Mouse (Mus musculus) left cerebral cortex, postnatal 14 days (tissue): ENCODE results near the gene Rpl29. TPM values are rescaled to one million over a fixed set of nuclear protein-coding genes. Genes with fewer than 3 reads are reported as not detected.

Experiments used
- DNase-seq, 2 experiments: peaks; one replicate each; pipeline ENCODE4 v3.0.0; 2021 to 2022; ENCODE audit warnings: low spot score in 2 of 2, mixed read lengths in 1 of 2
- intact Hi-C: fragments of 180-260 bp; cut with DNase I; formaldehyde crosslinking; loops from one replicate; pipeline ENCODE4 v1.15.1; 2025
- long read RNA-seq, 2 experiments: library from polyadenylated mRNA; stranded (forward); transcript quantifications; one replicate each; pipeline ENCODE4 v2.0.0; 2021
- total RNA-seq, 2 experiments: library from RNA; stranded (reverse); gene quantifications; 2 replicates each; pipeline ENCODE4 v1.2.3; 2021

The Rpl29 gene
- 100 to 1,000 TPM; 336 to 343 TPM for total RNA-seq
- long read RNA-seq, experiment 1, transcript Rpl29-204 (3 exons, 845 nt), result minor isoform, 6 of 66 reads
- long read RNA-seq, experiment 1, transcript Rpl29-201 (4 exons, 710 nt), result minor isoform, 6 of 66 reads
- long read RNA-seq, experiment 1, transcript Rpl29-203 (4 exons, 733 nt), result major isoform, 44 of 66 reads
- long read RNA-seq, experiment 1, transcript Rpl29-206 (4 exons, 466 nt), result minor isoform, 5 of 66 reads
- long read RNA-seq, experiment 1, partial matches to known transcripts, result 1 of 66 reads
- long read RNA-seq, experiment 1, other reads (novel, unspliced or antisense), result 4 of 66 reads
- long read RNA-seq, experiment 2, transcript Rpl29-204 (3 exons, 845 nt), result minor isoform, 9 of 67 reads
- long read RNA-seq, experiment 2, transcript Rpl29-201 (4 exons, 710 nt), result minor isoform, 7 of 67 reads
- long read RNA-seq, experiment 2, transcript Rpl29-203 (4 exons, 733 nt), result major isoform, 45 of 67 reads
- long read RNA-seq, experiment 2, partial matches to known transcripts, result 1 of 67 reads
- long read RNA-seq, experiment 2, other reads (novel, unspliced or antisense), result 4 of 67 reads

DNA sequence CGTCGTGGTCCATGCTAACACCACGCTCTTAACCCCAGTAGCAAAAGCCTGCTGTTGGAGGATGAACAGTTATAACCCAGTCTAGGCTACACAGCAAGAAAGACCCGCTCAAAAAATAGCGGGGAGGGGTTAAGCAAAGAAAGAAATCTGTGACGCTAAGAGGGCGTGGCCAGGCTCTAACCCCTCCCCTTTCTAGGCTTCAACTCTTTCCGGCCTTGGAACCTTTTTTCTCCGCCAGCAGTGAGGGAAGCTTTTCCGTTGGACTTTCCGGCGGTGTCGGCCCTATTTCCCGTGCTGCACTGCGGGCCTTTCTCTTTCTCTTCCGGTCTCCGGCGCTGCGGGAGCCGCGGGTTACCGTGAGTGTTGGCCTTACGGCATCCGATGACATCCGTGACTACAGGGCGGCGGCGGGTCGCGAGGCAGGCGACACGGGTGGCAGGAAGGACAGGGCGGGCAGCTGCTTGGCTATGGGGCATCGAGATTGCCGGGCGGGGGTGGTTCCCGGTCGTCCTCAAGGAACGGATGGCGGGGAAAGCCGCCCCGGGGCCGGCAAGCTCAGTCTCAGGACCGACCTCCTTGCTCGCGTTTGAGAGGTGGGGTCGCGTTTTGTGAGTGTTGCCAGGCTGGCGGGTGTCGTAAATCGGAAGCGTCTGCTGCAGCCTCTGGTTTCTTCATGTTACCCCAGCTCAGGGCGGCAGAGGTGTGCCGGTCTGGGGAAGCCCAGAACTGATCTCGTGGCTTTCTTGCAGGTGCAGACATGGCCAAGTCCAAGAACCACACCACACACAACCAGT lies at the start of gene Rpl29:
TSS of gene Rpl29 (plus strand) at position 234 of the 794 bp plus-strand sequence.
- DNase-seq, result peak; percentile 94 to 95

DNA sequence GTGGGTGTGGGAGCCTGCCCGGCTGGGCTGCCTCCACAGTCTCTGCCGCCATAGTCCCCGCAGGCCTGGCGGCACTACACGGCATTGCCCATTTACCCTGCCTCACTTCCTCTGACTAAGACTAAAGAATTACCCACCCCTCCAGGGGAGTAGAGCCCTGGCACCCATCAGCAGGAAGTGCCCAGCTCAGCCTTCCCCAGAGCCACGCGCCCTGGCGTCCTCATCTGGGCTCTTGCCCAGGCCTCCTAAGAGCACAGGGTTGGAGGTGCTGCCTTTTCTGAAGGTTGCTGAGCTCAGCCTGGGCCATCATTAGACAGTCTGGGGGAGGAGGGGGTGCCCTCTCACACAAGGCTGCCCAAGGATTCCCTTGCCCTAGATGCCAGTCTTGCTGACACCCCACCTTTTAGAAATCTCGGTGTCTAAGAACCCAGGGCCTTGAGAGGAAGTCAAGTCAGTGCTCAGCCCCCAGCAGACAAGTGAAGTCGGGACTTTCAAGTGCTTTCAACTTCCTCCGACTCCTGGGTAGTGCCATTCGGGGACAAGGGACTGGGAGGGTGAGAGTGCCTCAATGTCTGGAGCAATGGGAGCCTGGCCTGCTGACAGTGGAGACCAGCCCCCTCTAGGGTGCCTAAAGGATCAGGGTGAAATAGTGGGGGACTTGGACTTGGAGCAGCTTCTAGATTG lies 42.9 kb upstream of the Rpl29 start:
- DNase-seq, result no peak
- intact Hi-C loops, result no loop called here

More for the DNA sequence above, at the start of gene Rpl29:
- intact Hi-C loops, result loop anchor here (10.0 kb wide), 1 partner anchor 225 kb away; the partner anchor contains the start of gene Twf2

- DNase-seq, result no peak
- intact Hi-C loops, result no loop called here
Observed at GRCm38 (mm10) chr9:106392828-106393527, 36.3 kb upstream of the Rpl29 start.

- intact Hi-C loops, result no loop called here
- DNase-seq, result no peak
Observed at GRCm38 (mm10) chr9:106393548-106393947, 35.7 kb upstream of the Rpl29 start.

DNA sequence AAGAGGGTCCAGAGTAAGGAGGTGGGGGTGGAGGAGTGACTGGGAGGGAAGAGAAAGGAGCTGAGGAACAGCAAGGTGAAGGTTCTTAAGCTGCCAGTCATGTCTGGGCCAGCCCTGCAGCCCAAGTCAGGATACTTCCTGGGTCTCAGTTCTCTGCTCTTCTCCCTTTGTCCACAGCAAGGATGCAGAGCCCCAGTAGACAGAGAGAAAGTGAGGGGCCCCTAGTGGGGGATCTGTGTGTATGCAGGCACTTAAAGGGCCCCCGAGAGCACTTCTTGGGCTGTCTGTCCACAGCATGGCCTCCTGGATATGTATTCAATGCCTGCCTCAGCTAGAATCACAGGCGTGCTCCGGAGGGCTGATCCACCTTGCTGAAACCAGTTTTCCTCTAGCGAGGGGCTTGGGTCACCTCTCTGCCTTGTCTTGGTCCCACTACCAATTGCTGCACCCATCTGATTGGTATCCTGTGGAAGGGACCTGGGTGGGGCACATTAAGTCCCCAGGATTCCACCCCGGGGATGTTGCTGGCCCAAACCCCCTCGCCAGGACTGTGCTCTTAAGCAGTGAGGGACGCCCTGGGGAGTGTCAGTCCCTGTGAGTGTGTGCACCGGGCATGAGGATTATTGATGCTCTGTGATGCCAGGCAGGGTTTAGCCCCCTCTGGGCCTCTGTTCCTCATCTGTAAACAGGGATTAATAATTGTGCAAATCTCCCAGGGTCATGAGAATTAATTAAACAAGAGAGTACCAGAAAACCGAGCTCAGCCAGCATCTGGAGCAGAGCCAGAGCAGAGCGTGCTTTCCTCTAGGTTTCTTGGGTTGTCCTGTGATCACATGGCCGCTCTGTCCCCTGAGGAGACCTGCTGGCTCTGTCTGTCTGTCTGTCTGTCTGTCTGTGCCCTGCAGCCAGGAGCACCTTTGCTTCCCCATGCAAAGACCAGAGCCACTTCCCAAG lies 34.3 kb upstream of the Rpl29 start:
- intact Hi-C loops, result no loop called here

DNA sequence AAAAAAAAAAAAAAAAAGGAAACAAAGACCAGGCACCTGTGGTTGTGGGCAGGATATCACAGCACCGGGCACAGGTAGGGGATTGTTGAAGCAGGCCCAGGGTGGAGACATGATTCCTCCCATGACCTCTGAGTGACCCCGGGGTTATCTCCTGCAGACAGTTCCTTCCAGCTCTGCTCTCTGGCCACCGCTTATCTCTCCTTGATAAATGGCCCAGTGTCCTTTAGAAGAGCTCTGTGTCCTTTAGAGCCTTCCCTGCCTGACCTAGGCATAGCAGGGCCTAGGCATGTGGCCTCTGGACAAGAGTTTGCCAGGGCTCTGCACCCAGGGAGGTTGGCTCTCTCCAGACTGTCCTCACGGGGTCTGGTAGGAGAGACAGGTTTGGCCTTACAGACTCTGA lies 31.5 kb upstream of the Rpl29 start:
- DNase-seq, result no peak
- intact Hi-C loops, result no loop called here

More for the DNA sequence above, 34.3 kb upstream of the Rpl29 start:
- peak in 1 of 2 experiments; percentile 49 for DNase-seq

GRCm38 (mm10) chr9:106398667-106399311 lies 30.5 kb upstream of the Rpl29 start:
- intact Hi-C loops, result no loop called here
- no peak for DNase-seq

GRCm38 (mm10) chr9:106399808-106400207 lies 29.4 kb upstream of the Rpl29 start:
- DNase-seq, result no peak

DNA sequence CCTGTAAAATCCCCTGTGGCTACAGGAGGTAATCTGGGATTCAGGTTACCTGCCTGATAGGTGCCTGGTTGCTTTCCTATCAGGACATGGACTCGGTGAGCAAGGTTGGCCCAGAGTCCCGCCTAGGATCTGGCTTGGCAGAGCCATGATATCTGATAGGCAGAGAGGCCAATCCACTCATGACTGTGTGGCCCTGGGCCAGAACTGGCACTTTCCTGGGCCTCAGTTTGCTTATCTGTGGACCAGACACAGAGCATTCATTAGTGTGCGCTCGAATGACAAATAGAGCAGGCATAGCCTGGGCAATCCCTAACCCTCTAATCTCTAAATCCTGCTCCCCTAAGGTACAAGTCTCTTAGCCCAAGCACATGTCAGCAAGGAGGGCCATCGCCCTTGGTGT lies 27.1 kb upstream of the Rpl29 start:
- DNase-seq, result no peak
- intact Hi-C loops, result no loop called here

More at GRCm38 (mm10) chr9:106399808-106400207, 29.4 kb upstream of the Rpl29 start:
- intact Hi-C loops, result no loop called here

- intact Hi-C loops, result no loop called here
- peak in 1 of 2 experiments; percentile 69 for DNase-seq
Observed at GRCm38 (mm10) chr9:106402607-106403375, 26.5 kb upstream of the Rpl29 start.

- intact Hi-C loops, result no loop called here
- DNase-seq, result no peak
Observed at GRCm38 (mm10) chr9:106405275-106405674, 24.0 kb upstream of the Rpl29 start.

DNA sequence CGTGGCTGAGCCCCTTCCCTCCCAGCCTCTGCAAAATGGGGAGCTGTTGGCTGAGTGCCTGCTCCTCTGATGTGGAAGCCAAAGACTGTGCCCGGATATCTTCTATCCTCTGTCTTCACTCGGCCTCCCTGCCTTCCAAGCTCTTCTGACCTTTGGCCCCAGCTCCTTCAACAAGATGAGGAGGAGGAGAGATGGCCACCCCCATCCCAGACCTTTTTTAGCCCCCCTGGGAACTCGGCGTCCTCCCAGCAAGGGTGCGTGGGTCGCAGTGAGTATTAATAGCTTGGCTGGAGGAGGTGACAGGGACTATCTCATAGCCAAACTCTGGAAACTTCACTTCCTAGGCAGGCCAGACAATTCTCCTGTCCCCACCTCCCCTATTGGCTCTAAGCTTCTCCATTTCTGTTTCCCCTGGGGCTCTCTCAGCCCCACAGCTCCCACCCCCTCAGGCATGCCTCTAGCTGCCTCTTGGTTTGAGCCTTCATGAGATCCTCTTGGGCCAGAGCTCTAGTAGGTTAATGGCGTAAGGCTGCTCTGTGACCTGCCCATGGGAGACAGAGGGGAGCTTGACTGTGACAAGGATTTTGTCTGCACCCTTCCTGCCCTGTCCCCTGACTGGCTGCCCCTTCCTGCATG lies 22.7 kb upstream of the Rpl29 start:
- DNase-seq, result no peak
- intact Hi-C loops, result no loop called here

- intact Hi-C loops, result no loop called here
- no peak for DNase-seq
Observed at GRCm38 (mm10) chr9:106409096-106409495, 20.2 kb upstream of the Rpl29 start.

DNA sequence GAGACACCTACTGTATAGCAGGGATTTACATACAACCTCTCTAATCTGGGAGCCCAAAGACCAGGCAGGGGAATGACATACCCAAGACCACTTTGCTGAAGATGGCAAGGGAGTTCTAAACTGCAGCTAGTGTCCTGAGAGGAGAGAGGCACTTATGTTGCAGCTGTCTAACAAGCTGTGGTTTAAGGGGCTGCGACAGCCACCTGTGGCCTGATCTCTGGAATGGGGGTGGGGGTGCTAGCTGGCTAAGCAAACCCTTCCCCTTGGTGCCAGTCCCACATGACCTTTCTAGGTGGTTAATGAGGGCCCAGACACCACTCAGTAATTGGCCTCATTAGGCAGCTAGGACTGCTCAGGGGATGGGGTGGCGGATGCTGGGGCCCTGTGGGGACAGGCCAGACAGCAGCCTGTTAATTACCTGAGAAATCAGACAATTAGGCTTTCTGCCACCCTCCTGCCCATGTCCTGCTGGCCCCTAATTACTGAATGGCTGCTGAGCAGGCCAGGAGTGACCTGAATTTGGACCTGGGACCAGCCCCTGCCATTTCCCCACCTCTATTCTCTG lies 19.1 kb upstream of the Rpl29 start:
- DNase-seq, result no peak
- intact Hi-C loops, result no loop called here

- peak; percentile 72 to 80 for DNase-seq
Observed at GRCm38 (mm10) chr9:106411091-106411594, 18.1 kb upstream of the Rpl29 start.

GRCm38 (mm10) chr9:106411729-106412128 lies 17.5 kb upstream of the Rpl29 start:
- no peak for DNase-seq
- intact Hi-C loops, result no loop called here

More at GRCm38 (mm10) chr9:106411091-106411594, 18.1 kb upstream of the Rpl29 start:
- intact Hi-C loops, result no loop called here
